Mouse (Mus musculus): ENCODE data around the gene Atg4c. TPM values are rescaled to one million over a fixed set of nuclear protein-coding genes. Genes with fewer than 3 reads are reported as not detected.

Atg4c gene
- total RNA-seq, 2 experiments from 2014 or later = 7.3 to 8.0 TPM

DNA sequence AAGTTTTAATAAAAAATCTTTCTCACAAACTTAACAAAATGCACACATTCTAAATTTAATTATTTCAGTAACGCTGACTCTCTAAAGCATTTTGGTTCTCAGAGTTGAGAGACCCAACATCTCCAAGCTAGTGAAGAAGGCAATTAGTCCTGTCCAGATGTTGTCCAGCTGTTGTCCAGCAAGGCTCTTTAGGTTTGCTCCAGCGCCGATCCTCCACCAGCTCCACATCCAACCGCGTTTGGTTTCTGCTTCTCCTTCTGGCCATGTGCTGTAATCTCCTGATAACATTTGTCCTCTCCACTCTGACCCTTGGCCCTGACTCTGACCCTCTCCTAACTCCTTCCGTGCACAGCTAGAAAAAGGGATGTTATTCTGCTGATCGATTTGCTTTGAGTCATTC, 16.9 kb upstream of the Atg4c start:
- no peak for DNase-seq
- TF ChIP-seq CTCF (IDR thresholded peaks at IDR 0.05) = no peak
- Histone ChIP-seq H3K27ac (no peak overlapping the region), H3K4me3 (no peak overlapping the region)
- intact Hi-C loops (cut with DNase I) = no loop called here

DNA sequence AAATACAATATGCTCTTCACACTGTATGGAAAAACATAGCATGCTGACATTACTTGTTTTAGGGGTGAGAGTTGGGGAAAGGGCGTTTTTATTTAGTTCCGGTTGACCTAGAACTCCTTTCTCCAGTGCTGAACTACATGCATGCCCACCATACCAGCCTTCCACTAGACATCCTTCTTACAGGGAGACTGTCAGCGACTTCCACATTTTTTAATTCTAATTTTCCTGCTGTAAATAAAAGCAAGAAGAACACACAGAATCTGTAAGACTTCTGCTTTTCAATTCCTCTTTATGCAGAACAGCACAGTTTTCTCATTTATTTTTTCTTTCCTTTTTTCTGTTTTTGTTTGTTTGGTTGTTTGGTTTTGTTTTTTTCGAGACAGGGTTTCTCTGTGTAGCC, 16.5 kb upstream of the Atg4c start:
- intact Hi-C loops (cut with DNase I) = no loop called here
- Histone ChIP-seq H3K27ac (no peak overlapping the region), H3K4me3 (no peak overlapping the region)
- DNase-seq = no peak
- no peak for TF ChIP-seq CTCF (IDR thresholded peaks at IDR 0.05)

DNA sequence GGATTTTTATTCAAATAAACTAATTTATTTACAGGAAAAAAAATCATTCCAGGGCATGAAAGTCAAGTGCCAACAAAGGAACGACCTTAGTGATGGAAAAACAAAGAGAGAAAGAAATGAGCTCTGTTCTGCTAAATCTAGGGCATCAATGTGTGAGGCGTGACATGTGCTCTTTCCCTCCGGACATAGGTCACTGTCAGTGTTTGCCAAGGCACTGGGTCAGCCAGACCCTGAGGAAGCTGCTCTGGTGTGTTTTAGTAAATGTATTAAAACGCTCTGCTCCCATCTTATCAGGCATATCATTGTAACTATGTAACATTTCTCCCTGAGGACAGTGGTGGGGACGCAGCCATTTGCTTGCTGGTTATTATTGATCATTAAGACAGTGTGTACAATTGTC, 14.9 kb upstream of the Atg4c start:
- TF ChIP-seq CTCF (IDR thresholded peaks at IDR 0.05) = no peak
- peak; percentile 42 for DNase-seq
- peak overlapping the region; percentile 63 for H3K27ac ChIP-seq
- intact Hi-C loops (cut with DNase I) = no loop called here
- no peak overlapping the region for H3K4me3 ChIP-seq

DNA sequence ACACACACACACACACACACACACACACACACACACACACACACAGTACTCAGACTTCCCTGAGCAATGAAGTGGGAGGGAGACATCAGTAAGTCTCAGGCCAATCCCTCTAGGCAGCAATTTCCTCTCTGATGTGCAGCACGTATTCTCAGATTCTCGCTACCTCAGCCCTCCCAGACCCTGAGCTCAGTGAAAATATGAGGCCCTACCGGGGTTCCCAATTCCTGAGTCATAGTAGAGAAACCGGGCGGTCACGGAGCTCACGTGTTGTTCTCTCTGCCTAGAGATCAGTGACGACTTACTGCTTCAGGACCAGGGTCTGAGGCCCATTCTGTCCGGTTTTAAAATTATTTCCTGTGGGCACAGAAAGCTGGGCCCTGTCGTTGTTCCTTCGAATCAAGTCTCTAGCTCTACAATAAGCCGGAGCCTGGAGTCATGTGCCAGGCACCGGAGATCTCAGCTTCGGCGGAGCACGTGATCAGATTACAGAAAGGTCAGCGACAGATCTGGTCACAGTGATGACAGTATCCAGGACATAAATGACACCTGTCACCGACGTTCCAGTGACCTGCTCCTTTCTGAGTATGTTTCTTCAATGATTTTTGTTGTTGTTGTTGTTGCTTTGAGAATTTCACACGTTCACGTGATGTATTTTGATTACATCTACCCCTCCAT, 14.2 kb upstream of the Atg4c start:
- intact Hi-C loops (cut with DNase I) = loop anchor here (5.0 kb wide), 2 partner anchors 117 to 207 kb away; no protein-coding TSS in a partner anchor

GRCm38 (mm10) chr4:99180921-99181320, 12.8 kb upstream of the Atg4c start:
- no peak overlapping the region for H3K4me3 ChIP-seq
- intact Hi-C loops (cut with DNase I) = loop anchor here (5.0 kb wide), 2 partner anchors 119 to 209 kb away; no protein-coding TSS in a partner anchor
- peak overlapping the region; percentile 82 for H3K27ac ChIP-seq
- no peak for TF ChIP-seq CTCF (IDR thresholded peaks at IDR 0.05)
- peak; percentile 92 for DNase-seq

More for the DNA sequence above, 14.2 kb upstream of the Atg4c start:
- peak; percentile 67 for DNase-seq
- peak overlapping the region; percentile 63 for H3K4me3 ChIP-seq
- H3K27ac ChIP-seq = peak overlapping the region; percentile 82
- no peak for TF ChIP-seq CTCF (IDR thresholded peaks at IDR 0.05)

GRCm38 (mm10) chr4:99181739-99182419, 11.9 kb upstream of the Atg4c start:
- intact Hi-C loops (cut with DNase I) = loop anchor here (2.0 to 5.0 kb wide), 3 partner anchors 61 to 210 kb away; partner anchors contain the start of gene Dock7
- Histone ChIP-seq H3K27ac (peak overlapping the region; percentile 82), H3K4me3 (no peak overlapping the region)
- peak; percentile 60 for DNase-seq
- TF ChIP-seq CTCF (IDR thresholded peaks at IDR 0.05) = no peak

DNA sequence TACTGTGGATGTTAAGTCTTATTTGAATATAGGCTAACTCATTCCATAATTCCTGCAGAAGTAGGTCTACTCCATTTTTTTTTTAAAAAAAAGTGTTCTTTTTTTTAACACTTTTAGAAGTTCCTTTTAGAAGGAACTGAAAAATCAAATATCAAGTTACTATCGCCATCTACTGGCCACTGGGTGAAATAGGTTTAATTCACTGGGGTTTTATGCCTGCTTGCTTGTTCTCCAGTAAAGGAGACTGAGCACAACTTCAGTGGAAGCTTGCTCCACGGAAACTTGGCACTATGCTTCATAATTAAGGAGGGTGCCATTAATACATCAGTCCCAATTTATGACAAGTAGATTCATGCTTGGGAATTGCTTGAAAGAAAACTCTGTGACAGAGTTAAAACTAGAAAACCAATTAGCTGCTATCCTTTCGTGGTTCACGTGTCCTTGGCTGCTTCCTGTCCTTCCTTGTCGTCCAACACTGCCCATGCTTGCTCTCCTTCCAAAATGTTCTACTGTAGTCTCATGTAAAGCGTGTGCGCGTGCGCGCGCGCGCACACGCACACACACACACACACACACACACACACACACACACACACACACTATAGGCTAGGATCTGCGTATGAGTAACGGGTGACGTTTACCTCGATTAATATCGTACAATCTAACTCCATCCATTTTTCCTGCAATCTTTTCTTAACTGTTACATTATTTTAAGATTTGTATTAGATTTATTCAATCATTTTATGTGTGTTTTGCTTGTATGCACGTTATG, 10.9 kb upstream of the Atg4c start:
- intact Hi-C loops (cut with DNase I) = loop anchor here (2.0 to 5.0 kb wide), 3 partner anchors 62 to 211 kb away; partner anchors contain the start of gene Dock7
- no peak for DNase-seq
- H3K4me3 ChIP-seq = no peak overlapping the region
- no peak overlapping the region; the same call in 1 of the 2 replicates for H3K27ac ChIP-seq
- TF ChIP-seq CTCF (IDR thresholded peaks at IDR 0.05) = peak; percentile 72

DNA sequence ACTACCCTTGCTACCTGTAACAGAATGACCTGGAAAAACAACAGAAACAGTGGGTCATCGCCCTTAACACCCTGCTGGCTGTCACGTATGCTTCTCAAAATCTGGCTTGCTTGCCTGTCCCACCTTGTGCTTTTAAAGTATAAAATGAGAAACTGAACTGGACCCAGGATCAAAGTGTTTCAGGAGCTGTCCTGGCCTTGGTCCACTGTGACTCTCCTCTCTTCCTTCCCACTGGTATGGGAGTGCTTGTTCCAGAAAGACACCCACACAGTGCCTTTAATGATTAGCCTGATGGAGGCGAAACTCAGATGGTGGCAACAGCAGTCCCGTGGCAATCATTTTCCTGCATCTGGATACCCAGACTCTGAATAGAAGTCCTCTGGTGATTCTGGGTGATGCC, 9.1 kb upstream of the Atg4c start:
- intact Hi-C loops (cut with DNase I) = loop anchor here (5.0 kb wide), 2 partner anchors 122 to 212 kb away; no protein-coding TSS in a partner anchor
- no peak overlapping the region for H3K27ac ChIP-seq
- H3K4me3 ChIP-seq = no peak overlapping the region
- no peak for TF ChIP-seq CTCF (IDR thresholded peaks at IDR 0.05)
- no peak for DNase-seq

GRCm38 (mm10) chr4:99185305-99185704, 8.4 kb upstream of the Atg4c start:
- TF ChIP-seq CTCF (IDR thresholded peaks at IDR 0.05) = no peak
- intact Hi-C loops (cut with DNase I) = no loop called here

DNA sequence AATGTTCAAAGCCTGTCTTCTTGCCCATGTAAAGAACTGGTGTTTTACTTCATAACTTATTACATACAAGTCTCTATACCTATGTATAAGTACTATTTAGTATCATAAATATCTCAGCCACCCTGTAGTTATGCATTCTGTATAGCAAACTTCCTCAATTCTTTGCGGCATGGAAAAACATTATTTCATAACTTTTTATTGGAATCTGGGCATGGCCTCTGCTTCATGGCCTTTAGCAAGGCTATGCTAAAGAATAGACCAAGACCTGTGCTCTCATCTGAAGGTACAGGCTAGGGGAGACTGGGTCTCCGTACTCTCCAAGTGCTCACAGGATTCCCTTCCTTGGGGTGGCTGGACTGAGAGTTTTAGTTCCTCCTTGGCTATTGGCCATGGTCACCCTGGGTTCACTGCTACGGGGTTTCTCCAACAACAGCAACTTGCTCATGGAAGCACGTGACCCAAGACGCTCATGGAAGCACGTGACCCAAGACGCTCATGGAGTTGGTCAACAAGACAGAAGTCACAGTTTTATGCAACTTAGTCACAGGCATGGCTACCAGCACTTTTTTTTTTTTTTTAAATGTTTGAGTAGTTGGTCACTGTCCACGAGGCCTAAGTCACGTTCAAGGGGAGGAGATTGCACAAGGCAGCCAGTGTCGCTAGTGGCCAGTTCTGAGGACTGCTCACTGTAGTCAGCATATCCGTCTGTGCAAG, 7.2 kb upstream of the Atg4c start:
- no peak for TF ChIP-seq CTCF (IDR thresholded peaks at IDR 0.05)
- no peak overlapping the region for H3K27ac ChIP-seq
- DNase-seq = peak; percentile 42
- intact Hi-C loops (cut with DNase I) = loop anchor here (2.0 kb wide), 1 partner anchor 464 kb away; no protein-coding TSS in a partner anchor
- H3K4me3 ChIP-seq = no peak overlapping the region

More at GRCm38 (mm10) chr4:99185305-99185704, 8.4 kb upstream of the Atg4c start:
- H3K4me3 ChIP-seq = no peak overlapping the region
- no peak for DNase-seq
- no peak overlapping the region for H3K27ac ChIP-seq

DNA sequence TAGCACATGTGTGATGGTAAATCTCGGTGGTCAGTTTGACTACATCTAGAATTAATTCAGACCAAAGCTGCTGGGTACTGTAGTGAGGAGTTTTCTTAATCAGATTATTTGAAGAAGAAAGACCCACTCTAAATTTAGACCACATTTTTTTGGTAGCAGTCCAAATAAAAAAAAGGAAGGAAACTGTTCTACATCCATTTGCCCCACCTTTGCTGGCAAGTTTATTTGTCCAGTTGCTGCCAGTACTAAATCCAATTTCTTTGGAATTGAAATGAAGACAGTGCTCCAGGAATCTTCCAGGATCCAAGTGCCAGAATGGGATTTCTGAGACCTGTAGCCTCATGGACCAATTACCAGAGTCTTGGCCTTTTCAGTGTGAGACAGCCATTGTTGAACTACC, 1.1 kb upstream of the Atg4c start:
- DNase-seq = no peak
- Histone ChIP-seq H3K27ac (peak overlapping the region; percentile 98; the same call in 1 of the 2 replicates), H3K4me3 (no peak overlapping the region)
- intact Hi-C loops (cut with DNase I) = loop anchor here (5.0 kb wide), 1 partner anchor 265 kb away; no protein-coding TSS in a partner anchor
- no peak for TF ChIP-seq CTCF (IDR thresholded peaks at IDR 0.05)

DNA sequence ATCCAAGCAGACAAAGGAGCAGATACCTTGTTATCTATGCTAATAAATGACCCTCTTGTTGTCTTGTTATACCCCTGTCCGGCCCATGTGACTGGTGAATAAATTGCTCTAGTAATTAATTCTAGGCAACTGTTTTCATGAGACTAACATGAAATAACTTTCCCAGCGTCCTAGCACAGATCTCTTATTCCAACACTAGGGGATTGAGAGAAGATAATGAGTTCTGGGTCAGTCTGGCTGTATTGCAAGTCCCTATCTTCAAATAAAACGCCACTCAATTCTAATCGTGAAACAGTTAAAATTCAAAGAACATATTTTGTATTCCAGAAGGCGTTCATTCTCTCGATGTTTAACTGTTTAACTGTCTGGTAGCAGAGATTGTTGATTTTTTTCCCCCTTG, 520 bp upstream of the Atg4c start:
- H3K27ac ChIP-seq = peak overlapping the region; percentile 98
- peak overlapping the region; percentile 71 for H3K4me3 ChIP-seq
- intact Hi-C loops (cut with DNase I) = loop anchor here (5.0 kb wide), 1 partner anchor 266 kb away; no protein-coding TSS in a partner anchor
- no peak for TF ChIP-seq CTCF (IDR thresholded peaks at IDR 0.05)
- DNase-seq = no peak

Data from gastrocnemius, adult 2 months (tissue).